Mouse (Mus musculus) monocyte, adult 2 months (primary cell): Measurements from ENCODE around the gene Gm21887.
"Not testable (repeated sequence)": the region's sequence is repeated elsewhere in the genome, so short reads cannot be mapped to it uniquely, and the experiment has no call there.

Source experiments
- DNase-seq, 2 experiments: peaks; one replicate each; pipeline ENCODE4 v3.0.0; 2022; ENCODE audit warnings: low spot score in 2 of 2, low read depth in 1 of 2

The Gm21887 gene

DNA sequence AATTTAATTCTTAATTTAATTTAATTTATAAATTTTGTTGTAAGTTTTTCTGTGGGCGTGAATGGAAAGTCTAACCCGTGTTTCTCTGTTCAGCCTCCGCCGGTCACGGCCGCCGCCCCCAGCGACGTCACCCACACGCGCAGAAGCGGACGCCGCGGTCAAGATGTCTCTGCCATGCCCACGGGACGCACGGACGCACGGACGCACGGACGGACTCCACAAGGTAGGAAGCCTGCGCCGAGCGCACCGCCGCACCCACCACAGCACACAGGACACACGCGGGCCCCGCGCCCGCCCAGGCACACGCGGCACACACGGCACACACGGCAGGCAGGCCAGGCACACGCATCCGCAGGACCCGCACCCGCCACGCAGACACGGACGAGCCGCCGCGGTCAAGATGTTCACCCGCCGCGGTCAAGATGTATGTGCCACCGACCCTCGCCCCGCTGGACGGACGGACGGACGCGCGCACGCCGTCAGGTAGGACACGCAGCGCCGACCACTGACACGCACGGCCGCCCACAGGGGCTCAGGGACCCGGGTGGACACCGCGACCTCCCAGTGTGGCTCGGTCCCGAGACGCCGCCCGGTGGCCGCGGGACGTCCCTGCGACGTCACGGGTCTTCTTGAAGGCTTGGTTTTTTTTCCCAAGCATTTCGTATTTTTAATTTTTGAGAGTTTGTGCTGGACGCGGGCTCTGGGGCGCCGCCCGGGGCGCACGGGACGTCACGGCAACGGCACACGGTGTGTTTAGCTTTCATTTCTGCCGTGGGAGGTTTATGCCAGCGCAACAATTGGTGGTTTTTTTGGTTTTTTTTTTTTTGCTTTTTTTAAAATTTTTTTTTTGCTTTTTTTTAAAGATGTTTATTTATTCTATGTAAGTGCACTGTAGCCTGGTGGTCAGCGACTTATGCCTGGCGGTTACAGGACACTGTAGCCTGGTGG, 1.4 kb downstream of the Gm21887 start:
- peak in 1 of 2 experiments; percentile 45 for DNase-seq

DNA sequence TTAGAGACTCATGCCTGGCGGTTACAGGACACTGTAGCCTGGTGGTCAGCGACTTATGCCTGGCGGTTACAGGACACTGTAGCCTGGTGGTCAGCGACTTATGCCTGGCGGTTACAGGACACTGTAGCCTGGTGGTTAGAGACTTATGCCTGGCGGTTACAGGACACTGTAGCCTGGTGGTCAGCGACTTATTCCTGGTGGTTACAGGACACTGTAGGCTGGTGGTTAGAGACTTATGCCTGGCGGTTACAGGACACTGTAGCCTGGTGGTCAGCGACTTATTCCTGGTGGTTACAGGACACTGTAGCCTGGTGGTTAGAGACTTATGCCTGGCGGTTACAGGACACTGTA, 2.0 kb downstream of the Gm21887 start:
- not testable (repeated sequence) for DNase-seq

DNA sequence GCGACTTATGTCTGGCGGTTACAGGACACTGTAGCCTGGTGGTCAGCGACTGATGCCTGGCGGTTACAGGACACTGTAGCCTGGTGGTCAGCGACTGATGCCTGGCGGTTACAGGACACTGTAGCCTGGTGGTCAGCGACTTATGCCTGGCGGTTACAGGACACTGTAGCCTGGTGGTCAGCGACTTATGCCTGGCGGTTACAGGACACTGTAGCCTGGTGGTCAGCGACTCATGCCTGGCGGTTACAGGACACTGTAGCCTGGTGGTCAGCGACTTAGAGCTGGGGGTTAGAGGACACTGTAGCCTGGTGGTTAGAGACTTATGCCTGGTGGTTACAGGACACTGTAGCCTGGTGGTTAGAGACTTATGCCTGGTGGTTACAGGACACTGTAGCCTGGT, 4.0 kb downstream of the Gm21887 start:
- not testable (repeated sequence) for DNase-seq

DNA sequence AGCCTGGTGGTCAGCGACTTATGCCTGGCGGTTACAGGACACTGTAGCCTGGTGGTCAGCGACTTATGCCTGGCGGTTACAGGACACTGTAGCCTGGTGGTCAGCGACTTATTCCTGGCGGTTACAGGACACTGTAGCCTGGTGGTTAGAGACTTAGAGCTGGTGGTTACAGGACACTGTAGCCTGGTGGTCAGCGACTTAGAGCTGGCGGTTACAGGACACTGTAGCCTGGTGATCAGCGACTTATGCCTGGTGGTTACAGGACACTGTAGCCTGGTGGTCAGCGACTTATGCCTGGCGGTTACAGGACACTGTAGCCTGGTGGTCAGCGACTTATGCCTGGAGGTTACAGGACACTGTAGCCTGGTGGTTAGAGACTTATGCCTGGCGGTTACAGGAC, 4.6 kb downstream of the Gm21887 start:
- DNase-seq = not testable (repeated sequence)

DNA sequence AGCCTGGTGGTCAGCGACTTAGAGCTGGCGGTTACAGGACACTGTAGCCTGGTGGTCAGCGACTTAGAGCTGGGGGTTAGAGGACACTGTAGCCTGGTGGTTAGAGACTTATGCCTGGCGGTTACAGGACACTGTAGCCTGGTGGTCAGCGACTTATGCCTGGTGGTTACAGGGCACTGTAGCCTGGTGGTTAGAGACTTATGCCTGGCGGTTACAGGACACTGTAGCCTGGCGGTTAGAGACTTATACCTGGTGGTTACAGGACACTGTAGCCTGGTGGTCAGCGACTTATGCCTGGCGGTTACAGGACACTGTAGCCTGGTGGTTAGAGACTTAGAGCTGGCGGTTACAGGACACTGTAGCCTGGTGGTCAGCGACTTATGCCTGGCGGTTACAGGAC, 6.4 kb downstream of the Gm21887 start:
- DNase-seq = not testable (repeated sequence)

DNA sequence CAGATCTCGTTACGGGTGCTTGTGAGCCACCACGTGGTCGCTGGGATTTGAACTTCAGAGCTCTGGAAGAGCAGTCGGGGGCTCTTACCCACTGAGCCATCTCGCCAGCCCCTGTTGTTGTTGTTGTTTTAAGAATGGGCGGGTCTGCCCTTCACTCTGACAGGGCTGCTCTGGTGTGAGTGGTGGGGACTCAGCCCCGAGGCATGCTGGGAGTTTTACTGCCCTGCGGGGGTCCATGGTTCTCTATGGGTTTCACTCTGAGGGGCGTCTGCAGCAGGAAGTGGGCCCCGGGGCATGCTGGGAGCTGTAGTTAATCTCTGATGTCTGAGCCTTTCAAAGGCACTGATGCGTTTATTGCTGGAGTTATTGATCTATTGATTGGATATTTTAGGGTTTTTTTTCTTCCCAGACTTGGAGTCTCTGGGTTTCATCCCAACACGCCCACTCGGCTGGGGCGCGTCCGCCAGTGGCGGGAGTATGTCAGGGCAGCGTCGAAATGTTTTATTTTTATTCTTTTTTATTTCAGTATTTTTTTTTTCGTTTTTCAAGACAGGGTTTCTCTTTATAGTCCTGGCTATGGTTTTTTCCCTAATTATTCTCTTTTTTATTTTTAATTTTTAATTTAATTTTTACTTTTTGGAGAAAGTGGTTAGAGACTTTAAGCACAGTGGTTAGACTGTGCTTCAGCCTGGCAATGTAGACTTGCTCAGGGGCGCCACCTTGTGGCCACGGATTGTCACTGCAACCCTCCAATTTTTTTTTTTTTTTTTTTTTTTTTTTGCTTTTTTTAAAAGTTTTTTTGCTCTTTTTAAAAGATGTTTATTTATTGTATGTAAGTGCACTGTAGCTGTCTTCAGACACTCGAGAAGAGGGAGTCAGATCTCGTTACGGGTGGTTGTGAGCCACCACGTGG, 8.1 kb downstream of the Gm21887 start:
- DNase-seq = peak in 1 of 2 experiments; percentile 54

DNA sequence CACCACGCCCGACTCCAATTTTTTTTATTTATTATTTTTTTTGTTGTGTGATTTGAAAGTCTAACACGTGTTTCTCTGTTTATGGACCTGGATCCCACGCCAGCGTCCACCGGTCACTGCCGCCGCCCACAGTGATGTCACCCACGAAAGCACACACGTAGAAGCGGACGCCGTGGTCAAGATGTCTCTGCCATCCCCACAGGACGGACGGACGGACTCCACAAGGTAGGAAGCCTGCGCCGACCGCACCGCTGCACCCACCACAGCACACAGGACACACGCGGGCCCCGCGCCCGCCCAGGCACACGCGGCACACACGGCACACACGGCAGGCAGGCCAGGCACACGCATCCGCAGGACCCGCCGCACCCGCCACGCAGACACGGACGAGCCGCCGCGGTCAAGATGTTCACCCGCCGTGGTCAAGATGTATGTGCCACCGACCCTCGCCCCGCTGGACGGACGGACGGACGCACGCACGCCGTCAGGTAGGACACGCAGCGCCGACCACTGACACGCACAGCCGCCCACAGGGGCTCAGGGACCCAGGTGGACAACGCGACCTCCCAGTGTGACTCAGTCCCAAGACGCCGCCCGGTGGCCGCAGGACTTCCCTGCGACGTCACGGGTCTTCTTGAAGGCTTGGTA, 9.2 kb downstream of the Gm21887 start:
- DNase-seq = not testable (repeated sequence)

DNA sequence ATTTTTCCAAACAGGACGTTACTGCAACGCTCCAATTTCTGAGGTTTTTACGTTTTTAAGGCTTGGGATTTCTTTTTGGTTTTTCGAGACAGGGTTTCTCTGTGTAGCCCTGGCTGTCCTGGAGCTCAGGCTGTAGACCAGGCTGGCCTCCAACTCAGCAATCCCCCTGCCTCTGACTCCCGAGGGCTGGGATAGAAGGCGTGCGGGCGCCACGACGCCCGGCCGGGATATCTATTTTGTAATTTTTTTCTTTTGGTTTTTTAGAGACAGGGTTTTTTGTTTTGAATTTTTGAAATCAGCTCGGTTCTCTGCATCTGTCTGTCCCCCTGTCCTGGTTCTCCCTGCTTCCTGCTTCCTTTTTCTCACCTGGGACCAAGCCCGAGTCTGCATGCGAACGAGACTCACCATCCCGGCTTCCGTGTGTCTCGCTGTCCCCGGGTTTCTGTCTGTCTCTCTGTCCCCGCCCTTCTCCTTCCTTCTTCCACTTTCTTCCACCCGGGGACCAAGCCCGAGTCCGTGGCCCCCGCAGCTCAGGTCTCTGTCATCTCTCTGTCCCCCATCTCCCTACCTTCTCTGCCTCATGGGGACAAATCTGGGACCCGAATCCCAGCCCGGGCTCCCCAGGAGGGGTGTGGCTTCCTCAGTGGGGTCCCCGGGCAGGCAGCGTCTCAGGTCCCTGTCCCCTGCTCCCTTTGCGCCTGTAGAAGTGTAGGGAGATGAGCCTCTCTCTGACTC, 9.9 kb downstream of the Gm21887 start:
- not testable (repeated sequence) for DNase-seq

DNA sequence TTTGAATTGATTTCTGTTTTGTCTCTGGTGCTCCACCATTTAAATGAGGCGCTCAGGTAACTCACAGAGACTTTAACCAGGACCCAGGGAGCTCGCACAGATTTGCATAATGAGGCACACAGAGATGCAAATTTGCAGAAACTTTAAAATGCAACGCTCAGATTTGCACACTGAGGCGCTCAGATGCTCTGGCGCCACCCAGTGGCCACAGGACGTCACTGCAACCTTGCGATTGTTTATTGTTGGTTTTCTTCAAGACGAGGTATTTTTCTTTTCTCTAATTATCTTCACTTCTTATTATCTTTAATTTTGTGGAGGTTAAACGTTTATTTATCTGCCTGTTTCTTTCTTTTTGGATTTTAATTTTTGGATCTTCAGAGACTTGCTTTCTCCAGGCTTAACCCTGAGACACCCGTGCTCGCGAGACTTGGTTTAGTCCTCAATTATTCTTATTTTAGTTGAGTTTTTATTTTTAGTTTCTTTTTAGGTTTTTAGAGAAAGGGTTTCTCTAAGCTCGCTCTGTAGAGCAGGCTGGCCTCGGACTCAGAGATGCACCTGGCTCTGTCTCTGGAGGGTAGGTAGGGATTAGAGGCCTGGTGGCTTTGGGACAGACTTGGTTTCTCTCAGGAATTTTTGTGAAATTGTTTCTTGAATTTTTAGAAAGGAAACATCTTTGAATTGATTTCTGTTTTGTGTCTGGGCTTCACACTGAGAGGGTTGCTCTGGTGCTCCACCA, 10.7 kb downstream of the Gm21887 start:
- DNase-seq = peak in 1 of 2 experiments; percentile 99

DNA sequence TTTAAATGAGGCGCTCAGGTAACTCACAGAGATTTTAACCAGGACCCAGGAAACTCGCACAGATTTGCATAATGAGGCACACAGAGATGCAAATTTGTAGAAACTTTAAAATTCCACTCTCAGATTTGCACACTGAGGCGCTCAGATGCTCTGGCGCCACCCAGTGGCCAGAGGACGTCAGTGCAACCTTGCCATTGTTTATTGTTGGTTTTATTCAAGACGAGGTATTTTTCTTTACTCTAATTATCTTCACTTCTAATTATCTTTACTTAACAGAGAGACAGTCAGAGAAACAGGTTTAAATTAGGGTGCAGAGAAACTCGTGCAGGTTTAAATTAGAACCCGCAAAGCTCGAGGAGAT, 11.2 kb downstream of the Gm21887 start:
- DNase-seq = peak in 1 of 2 experiments; percentile 63

DNA sequence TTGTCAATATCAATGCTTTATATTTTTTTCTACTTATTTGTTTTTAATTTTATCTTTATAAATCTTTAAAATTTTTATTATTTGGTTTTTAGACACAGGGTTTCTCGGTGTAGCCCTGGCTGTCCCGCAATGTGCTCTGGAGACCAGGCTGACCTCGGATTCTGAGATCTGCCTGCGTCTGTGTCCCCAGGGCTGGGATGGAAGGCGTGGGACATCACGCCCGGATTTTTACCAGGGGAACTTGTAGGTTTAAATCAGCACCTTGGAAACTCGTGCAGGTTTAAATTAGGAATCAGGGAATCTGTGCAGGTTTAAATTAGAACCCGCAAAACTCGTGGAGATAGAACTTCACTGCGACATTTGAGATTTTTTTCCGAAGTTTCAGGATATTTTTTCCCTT, 11.7 kb downstream of the Gm21887 start:
- DNase-seq = not testable (repeated sequence)

DNA sequence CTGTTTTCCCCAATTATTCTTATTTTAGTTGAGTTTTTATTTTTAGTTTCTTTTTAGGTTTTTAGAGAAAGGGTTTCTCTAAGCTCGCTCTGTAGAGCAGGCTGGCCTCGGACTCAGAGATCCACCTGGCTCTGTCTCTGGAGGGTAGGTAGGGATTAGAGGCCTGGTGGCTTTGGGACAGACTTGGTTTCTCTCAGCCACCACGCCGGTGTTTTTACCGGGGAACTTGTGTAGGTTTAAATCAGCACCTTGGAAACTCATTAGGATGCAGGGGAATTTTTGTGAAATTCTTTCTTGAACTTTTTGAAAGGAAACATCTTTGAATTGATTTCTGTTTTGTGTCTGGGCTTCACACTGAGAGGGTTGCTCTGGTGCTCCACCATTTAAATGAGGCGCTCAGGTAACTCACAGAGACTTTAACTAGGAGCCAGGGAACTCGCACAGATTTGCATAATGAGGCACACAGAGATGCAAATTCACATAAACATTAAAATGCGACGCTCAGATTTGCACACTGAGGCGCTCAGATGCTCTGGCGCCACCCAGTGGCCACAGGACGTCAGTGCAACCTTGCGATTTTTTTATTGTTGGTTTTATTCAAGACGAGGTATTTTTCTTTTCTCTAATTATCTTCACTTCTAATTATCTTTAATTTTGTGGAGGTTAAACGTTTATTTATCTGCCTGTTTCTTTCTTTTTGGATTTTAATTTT, 12.4 kb downstream of the Gm21887 start:
- DNase-seq = peak in 1 of 2 experiments; percentile 47
